Mouse (Mus musculus) heart, adult 8-10 months (tissue): Measurements from ENCODE around the gene Catspere2. TPM values are rescaled to one million over a fixed set of nuclear protein-coding genes. Genes with fewer than 3 reads are reported as not detected.
"Not testable (repeated sequence)": the region's sequence is repeated elsewhere in the genome, so short reads cannot be mapped to it uniquely, and the experiment has no call there.

Source experiments
- DNase-seq: peaks from one replicate; pipeline ENCODE4 v3.0.0; 2022; ENCODE audit warnings: low spot score
- total RNA-seq, 4 experiments: library from RNA; stranded (reverse); gene quantifications; 2 replicates each; pipeline ENCODE4 v1.2.4; 2022

The Catspere2 gene
- total RNA-seq, result under 1 TPM in 3 of 4 experiments, not detected in 1; 0.11 to 0.28 (median 0.12) TPM

- DNase-seq, result peak; percentile 99
These were observed at the start of gene Catspere2 for GRCm38 (mm10) chr1:177983024-177983450. TSS of gene Catspere2 (plus strand) at chr1:177983423.

GRCm38 (mm10) chr1:177940422-177940977, 42.7 kb upstream of the Catspere2 start:
- not testable (repeated sequence) for DNase-seq

GRCm38 (mm10) chr1:177981276-177981675, 1.9 kb upstream of the Catspere2 start:
- no peak for DNase-seq

- not testable (repeated sequence) for DNase-seq
These were observed 359 bp downstream of the Catspere2 start for GRCm38 (mm10) chr1:177983582-177983981.

DNA sequence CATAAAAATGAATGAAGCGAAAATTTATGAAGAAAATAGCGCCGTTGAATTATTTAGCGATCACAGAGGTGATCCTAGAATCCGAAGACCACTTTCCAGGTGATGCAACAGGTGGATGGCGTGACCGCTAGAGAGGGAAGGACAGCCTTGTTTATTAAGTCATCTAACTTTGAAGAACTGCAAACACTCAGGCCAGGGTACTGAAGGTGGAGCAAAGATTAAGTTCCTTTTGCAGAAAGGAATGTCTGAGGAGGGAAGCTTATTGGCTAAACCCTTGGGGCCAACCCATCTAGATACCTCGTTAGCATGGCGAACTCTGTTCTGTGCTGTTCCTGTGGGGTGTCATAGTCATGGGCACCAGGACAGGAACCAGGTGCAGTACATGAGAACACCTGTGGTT, 983 bp downstream of the Catspere2 start:
- DNase-seq, result no peak

DNA sequence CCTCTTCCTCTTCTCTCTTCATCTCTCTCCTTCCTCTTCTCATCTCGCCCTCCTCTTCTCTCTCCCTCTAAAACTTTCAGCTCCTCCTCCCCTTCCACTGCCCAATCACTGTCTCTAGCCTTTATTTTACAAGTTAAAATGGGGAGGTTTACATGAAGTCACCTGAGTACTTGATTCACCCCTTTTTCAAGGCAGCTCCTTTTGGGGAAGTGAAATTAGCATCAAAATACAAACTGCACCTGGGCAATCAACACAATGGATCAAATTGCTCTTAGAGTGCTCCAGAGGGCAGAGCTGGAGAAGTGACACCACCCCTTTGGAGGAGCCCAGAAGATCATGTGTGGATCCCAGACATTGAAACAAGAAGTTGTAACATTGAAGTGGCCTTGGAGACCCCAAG, 4.3 kb downstream of the Catspere2 start:
- not testable (repeated sequence) for DNase-seq

- DNase-seq, result not testable (repeated sequence)
These were observed 89.6 kb downstream of the Catspere2 start for GRCm38 (mm10) chr1:178072798-178073197.

DNA sequence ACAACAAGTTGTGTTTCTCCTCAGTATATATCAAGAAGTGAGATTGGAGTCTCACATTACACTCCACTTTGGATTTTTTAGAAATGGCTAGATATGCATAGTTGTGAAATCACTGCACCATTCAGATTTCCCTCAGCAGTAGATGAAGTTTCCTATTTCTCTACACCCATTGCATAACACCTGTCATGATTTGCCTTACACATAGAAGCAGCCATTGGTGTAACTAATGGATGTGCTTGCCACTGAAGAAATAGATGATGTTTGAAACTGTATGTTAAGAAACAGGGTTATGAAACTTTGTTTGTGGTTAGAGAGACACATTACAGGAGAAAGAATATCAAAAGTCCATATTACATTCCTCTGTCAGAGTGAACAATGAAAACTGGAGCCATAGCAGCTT, 114.6 kb downstream of the Catspere2 start:
- not testable (repeated sequence) for DNase-seq

DNA sequence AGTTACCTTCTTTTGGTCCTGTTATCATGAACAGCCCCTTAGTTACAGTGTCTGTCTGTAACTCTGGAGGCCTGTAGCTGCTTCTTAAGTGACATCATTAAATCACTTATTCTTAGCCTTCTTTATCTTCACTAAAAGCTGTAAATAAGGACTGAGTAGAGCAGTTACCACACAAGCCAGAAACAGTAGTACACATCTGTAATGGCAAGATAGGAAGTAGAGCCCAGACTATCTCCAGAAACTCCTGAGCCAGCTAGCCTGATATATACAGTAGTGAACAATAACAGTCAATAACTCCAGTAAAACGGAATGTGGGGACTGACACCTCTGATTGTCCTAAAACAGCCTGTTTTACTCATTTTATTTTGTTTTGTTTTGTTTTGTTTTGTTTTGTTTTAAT, 125.3 kb downstream of the Catspere2 start:
- DNase-seq, result not testable (repeated sequence)

GRCm38 (mm10) chr1:178122236-178122635, 139.0 kb downstream of the Catspere2 start:
- not testable (repeated sequence) for DNase-seq

GRCm38 (mm10) chr1:178134288-178134687, 151.1 kb downstream of the Catspere2 start:
- no peak for DNase-seq

GRCm38 (mm10) chr1:178146513-178146912, 163.3 kb downstream of the Catspere2 start:
- DNase-seq, result peak; percentile 51

DNA sequence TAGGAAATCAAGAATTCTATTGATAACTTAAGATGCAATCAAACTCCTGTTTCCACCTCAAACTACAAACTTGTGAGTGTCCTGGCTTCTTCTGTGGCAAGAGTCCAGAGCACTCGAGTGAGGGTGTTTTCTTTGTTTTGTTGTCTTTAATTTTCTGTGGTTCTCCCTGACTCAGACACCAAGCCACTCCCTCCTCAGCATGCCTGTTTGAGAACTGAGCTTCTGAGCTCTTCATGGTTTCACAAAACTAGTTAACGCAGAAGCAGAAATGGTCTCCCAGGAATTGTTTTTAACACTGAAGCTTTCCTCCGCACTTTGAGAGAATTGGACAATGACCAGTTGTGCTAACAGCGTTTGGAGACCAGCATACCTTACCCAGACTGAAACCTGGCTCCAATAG, 163.7 kb downstream of the Catspere2 start:
- DNase-seq, result not testable (repeated sequence)

GRCm38 (mm10) chr1:178182251-178182650, 199.0 kb downstream of the Catspere2 start:
- no peak for DNase-seq

DNA sequence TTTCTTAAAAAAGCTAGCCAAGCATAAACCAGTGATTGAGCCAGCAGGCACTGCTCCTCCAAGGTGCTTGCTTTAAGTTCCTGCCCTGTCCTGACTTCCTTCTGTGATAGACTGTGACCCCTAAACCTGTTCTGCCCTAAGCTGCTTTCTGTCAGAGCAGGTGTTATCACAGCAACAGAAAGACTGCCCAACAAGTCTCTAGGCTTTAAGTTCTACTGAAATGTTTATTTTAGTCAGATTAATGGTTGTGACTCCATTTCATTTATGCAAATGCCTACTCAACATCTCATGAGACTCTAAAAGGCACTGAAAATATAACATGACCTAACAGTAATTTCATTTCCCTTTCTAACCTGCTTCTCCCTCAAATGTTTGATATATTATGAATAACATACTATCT, 202.4 kb downstream of the Catspere2 start:
- no peak for DNase-seq

GRCm38 (mm10) chr1:178187216-178187791, 204.1 kb downstream of the Catspere2 start, which contains the start of gene Desi2:
TSS of gene Desi2 (plus strand) at chr1:178187417.
- peak; percentile 98 for DNase-seq

DNA sequence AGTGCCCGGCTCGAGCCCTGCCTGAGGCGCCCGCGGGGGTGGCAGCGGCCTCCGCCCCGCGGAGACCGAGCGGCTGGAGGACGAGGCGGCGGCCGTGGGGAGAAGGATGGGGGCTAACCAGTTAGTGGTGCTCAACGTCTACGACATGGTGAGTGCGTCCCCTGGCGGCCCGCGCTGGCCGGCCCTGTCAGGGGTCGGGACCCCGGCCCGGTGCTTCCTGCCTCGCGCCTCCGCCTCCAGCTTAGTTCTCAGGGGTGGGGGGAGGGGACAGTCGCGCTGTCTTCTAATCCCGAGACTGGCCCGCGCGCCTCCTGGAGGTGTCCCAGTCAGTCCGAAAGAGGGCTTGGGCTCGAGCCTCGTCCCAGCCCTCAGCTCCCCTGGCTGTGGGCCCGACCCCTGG, 204.6 kb downstream of the Catspere2 start:
- not testable (repeated sequence) for DNase-seq

GRCm38 (mm10) chr1:178188386-178188785, 205.2 kb downstream of the Catspere2 start:
- DNase-seq, result no peak

DNA sequence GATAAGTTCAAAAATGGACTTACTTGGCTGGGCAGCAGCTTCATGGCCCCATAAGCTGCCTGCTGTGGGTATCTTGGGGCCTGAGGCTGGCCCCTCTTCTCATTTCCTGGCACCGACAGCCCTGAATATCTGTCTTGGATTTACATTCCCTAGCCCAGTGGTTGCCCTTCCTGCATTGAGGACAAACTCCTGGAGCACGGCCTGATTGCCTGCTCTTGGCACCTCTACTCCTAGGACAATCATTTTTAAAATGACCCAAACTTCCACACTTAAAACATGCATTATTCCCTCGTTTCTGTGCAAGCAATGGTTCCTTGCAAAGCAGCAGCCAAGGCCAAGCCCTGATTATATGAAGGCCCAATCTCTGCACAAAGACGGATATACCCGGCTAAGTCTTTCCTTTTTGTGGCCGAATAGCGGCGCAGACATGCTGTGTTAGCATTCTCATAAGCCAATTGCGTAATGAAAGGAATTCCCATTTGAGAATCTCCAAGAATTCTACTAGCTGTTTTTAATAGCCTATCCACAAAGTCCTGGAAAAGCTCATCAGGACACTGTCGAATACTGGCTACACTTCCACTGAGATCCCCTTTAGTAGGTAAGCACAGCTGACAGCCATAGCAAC, 222.6 kb downstream of the Catspere2 start:
- DNase-seq, result peak; percentile 54

GRCm38 (mm10) chr1:178207856-178208255, 224.6 kb downstream of the Catspere2 start:
- DNase-seq, result not testable (repeated sequence)

DNA sequence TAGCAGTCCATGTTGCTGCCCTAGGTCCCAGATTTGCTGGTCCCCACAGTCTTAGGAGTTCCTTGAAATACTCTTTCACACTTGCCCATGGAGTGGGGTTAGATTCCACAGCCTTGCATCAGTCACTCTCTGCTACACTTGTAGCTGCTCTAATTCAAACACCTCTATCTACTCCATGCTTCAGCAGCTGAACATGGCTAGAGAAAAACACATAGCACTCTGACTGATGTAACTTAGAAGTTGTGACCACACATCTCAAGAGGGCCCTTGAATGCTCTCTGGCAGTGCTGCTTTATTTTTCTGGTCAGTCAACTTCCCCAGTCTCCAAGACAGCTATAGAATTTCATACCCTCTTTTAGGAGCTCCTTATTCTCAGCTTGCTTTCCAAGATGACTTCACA, 226.7 kb downstream of the Catspere2 start:
- no peak for DNase-seq

GRCm38 (mm10) chr1:178217157-178217556, 233.9 kb downstream of the Catspere2 start:
- DNase-seq, result no peak

- DNase-seq, result no peak
These were observed 235.1 kb downstream of the Catspere2 start for GRCm38 (mm10) chr1:178218305-178218704.
